Mouse (Mus musculus): Measurements from ENCODE around the gene Stab2.

The Stab2 gene

DNA sequence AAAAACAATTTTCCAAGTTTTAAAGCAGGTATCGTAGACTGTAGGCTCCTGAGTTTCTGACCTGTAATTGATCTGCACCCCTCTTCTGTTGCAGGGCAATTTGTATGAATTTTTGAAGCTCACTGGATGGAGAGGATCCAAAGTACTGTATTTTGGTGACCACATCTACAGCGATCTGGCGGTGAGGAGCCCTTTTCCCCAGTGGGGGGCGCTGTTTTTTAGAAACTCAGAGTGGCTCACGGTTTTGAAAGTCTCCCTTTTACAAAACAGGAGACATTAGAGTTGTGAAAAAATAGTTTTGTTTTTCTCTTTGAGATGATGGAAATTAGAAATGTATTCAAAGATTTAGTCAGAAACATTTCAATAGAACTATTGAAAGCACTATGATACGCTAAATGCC lies 183.7 kb downstream of the Stab2 start:
- DNase-seq = no peak

DNA sequence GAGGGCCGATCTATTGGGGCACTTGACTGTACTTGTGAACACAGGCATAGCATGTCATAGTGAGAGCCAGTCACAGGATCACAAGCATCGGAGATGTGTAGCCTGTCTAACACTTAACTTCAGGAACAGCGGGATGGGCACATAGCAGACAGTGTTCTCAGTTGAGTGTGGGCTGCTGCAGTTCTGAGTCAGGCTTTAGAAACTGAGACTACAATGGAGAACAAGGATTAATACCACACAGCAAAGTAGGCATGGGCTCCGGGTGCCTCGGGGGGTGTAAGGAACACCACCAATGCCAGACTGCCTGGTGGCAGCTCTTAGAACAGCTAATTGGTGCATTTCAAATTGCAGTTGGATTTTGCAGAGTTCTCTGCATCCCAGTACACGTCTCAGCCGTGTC lies 186.8 kb downstream of the Stab2 start:
- DNase-seq = no peak

GRCm38 (mm10) chr10:86819649-86820165 lies 188.1 kb downstream of the Stab2 start:
- DNase-seq = peak in 1 of 2 experiments; percentile 38

DNA sequence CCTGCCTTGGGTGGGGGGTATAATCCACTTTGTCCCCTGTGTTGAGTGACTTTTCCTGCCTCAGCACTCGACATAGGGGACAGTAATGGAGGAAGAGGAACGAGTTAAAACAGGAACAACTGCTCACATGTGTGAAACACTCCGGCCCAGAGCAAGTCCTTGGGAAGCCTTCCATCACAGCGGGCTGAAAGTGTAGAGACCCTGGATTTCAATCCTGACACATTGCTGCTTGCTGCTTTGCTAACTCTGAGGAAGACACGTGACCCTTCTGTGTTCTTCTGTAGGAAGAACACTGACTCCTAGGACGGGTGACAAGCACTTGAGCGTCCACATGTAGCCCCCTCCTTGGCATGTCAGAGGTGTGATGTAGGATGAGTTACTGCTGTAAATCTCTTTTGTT lies 192.7 kb downstream of the Stab2 start:
- DNase-seq = no peak

DNA sequence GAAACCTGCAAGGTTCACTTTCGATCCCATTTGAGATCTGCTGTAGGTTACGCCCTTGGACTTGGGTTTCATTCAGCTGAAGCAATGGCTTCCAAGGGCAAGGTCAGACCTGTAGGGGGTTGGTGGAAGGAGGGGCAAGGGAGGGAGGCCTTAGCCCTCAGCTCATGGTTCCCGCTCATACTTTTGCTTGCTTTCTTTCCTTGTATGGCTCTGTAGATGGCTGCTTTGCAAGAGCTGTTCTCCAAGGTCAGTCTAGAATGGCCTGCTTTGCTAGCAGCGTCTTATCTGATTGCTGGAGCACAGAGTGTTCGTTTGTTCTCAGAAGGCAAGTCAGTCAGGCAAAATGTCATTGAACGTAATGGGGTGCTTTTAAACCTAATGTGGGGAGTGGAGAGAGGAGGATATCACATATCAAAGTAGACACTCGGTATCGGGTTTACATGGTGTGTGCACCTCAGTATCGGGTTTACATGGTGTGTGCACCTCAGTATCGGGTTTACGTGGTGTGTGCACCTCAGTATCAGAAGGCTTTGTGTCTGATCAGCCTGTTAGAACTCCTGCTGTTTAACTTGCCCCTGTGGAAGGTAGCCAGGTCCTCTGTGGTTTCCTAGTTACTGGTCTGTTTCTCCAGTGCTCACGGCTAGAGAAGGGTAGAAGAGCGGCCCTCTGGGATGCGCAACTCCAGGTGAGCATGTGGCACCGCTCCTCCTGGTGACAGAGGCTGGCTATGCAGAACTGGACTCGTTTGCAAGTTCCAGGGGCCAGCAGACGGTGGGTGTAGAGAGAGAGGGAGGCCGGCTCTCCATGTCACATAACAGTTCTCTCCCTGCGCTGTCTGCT lies 193.3 kb downstream of the Stab2 start:
- DNase-seq = peak in 1 of 2 experiments; percentile 52

DNA sequence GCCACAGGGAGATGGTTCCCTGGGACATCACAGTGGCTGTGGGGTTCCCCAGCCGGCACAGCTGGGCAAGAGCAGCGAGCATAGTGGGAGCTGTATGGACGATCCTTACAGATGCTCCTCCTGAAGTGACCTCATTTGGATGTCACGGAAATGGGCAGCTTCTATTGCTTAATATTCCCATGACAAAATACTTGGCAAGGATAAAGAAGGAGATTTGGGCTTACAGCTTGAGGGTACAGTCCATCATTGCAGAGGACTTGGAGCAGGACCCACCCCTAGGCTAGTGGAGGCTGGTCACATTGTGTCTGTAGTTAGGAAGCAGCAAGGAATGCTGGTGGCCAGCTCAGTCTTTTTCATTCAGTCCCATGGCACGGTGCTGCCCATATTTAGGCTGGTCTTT lies 197.2 kb downstream of the Stab2 start:
- DNase-seq = no peak

DNA sequence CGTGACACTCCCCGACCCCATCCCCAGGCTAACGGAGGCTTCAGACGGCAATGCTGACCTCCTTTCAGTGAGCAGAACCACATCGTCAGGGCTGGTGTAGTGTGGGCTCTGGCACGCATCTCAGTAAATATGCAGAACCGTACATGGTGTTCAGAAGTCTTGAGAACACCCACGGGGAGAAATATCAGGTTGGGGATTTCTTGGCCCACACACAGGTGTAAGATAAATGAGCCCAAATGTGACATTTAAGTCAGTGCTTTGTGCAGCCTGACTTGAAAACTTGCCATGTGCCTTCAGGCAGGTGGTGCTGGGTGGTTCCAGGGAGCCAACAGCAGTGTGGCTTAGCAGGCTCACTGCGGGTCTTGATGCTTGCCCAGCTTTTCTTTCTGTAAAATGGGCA lies 197.8 kb downstream of the Stab2 start:
- no peak for DNase-seq

DNA sequence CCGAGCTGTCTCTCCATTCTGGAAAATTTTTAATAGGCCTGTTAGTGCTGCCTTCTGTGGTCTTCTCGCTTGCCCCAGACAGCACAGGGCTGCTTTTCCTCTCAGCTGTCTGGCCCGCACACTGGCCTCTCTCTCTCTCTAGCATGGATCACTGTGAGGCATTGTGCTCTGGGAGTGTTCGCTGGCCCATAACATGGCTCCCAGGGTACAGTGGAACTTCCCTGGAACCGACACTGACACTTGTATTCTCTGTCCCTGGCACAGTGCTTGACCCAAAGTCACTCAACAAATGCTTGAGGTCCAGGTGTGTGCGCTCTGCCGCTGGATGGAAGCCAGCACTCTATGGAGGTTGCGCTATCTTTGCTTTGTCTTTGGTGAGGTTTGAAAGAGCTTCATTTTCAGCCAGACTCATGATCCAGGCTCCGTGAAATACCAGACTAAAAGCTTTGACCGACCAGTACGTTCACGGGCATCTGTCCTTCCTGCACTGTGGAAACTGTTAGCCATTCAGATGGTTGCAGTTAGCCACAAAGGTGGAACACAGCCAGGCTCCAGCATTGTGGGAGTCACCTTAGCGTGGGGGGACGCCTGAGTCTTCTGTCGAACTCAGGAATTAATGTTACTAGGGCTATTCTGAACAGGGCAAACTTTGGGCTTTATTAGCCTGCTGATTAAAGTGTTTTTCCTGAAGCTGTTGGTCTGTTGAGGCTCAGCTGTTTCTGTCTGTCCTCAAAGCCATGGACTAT lies 199.6 kb downstream of the Stab2 start:
- DNase-seq = no peak

DNA sequence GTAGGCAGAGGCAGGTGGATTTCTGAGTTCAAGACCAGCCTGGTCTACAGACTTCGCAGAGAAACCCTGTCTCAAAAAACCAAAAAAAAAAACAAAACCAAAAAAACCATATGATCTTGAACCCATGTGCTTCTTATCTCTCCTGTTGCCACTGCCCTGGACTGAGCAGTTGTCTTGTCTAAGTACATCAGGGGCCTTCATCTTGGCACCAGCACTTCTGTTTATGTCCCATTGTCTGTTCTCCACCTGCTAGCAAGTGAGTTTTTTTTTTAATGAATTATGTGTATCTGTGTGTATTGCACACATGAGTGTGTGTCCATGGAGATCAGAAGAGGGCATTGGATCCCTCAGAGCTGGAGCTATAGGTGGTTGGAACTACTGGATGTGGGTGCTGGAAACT lies 200.5 kb downstream of the Stab2 start:
- no peak for DNase-seq

GRCm38 (mm10) chr10:86796073-86796741 lies 211.6 kb downstream of the Stab2 start:
- no peak for DNase-seq

DNA sequence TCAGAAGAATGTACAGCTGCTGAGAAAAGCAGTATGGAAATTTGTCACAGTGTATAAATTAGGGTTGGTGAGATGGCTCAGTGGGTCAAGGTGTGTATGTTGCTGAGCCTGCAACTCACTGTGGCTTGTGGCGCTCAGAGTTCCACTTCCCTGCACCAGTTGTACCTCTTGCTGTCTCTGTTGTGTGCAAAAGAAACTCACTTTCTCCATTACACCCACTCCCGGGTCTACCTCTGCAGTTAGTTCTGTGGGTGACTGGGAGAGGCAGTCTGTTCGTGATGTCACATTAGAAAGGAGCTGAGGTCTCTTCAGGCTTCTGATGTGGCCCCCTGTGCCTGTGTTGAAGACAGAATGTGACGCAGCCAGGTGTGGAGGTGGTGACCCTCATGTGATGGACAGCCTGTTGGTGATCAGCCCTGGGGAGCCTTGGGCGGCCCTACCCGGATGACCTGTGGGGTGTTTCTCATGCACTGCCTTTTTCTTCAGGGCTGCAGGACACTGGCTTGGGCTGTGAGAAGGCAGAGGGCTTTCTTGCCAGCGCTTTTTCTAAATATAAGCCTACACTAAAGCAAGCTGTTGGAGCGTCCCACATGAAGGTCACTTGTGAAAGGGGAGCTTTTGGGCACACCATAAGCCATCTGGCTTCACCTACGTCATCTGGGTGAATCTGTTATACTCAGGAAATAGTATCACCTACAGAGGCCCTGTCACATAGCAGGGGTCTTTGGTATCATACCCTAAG lies 212.9 kb downstream of the Stab2 start:
- DNase-seq = no peak

- DNase-seq = no peak
These were observed 213.6 kb downstream of the Stab2 start for GRCm38 (mm10) chr10:86794196-86794595.

DNA sequence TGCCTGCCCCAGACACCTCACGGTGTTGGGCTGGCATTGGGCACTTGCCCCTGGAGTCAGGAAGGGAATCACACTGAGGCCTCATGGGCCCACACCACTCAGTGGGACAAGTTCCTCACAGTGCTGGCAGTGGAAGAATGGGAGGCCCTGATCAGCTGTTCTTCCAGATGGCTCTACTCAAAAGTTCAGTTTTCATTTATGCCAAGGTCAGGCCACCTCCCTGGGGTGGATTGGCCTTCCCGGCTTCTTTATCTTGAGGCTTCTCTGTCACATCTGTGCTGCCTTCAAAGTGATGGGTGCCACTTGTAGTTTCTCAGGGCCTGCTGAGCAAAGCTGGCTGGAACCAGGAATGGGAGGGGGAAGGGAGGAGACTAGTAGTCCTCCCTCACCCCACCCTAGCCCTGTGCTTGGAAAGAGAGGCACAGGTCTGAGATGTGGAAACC lies 214.3 kb downstream of the Stab2 start:
- DNase-seq = peak; percentile 39 to 53

DNA sequence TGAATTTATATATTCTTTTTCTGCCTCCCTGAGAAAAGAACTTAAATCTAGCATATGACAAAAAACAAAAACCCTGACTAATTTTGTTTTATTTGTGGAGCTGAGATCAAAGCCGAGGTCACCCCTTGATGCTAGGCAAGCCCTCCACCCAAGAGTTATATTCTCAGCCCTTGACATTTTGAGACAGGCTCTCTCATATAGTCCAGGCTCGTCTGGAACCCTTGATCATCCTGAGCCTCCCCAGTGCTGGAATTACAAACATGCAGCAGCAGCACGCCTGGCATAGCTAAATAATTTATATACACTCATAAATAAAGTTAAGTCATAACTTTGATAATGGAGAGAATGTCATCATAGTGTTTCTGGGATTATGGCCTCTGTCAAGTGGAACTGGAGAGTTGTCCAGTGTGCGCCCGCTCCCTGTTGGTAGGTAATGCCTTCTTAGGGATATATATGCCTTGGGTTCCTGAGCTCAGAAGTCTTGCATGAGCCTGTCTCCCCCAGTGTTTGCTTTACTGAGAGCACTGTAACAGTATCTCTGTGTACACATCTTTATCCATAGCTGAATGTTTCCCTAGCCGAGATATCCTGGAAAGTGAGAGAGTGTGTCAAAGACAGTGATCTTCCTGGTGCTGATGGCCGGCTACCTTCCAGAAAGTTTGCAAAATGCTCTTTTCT lies 216.2 kb downstream of the Stab2 start:
- DNase-seq = no peak

Data from lung, adult 18-20 months (tissue).